Mouse (Mus musculus): ENCODE measurements around the gene Arntl.

Arntl gene

GRCm38 (mm10) chr7:113206644-113207470 lies at the start of gene Arntl:
Arntl (plus strand) TSS chr7:113207465.
- DNase-seq (ENCODE audit: low spot score): peak; percentile 88

GRCm38 (mm10) chr7:113161077-113161698 lies 46.1 kb upstream of the Arntl start:
- DNase-seq (ENCODE audit: low spot score): no peak

GRCm38 (mm10) chr7:113164719-113165118 lies 42.5 kb upstream of the Arntl start:
- no peak for DNase-seq (ENCODE audit: low spot score)

DNA sequence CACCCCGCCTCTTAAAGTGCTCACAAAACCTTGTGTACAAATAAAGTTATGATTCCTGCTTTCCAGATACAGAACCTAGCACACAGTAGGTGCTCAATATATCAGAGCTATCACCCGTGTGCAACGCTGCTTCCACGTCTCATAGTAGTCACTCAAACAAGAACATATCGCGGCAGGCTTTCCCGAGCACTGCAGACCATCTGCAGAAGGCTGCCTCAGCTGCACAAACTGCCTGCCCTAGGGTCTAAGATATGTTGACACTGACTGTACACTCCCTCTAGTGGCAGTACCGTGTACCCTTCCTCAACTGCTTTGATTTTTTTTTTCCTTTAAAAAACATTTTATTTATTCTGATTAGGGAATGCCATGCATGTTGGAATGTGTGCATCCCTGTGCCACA lies 40.2 kb upstream of the Arntl start:
- no peak for DNase-seq (ENCODE audit: low spot score)

DNA sequence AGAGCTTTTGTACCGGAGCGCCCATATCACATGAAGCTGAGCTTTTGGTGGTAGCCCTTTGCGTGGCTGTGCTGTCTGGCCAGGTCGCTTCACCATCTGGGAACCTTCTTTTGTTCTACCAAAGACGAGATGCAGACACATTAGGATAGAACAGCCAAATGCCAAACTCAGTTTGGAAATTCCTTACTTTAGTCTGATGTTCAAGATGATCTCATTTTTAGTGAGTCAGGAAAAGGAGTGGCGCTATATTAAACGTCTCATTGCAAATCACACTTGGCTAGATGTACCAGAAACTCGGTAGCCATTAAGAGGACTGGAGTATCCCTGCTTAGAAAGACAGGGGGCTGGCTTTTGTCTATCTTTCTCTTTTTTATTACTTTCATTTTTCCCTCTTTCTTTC lies 38.7 kb upstream of the Arntl start:
- no peak for DNase-seq (ENCODE audit: low spot score)

DNA sequence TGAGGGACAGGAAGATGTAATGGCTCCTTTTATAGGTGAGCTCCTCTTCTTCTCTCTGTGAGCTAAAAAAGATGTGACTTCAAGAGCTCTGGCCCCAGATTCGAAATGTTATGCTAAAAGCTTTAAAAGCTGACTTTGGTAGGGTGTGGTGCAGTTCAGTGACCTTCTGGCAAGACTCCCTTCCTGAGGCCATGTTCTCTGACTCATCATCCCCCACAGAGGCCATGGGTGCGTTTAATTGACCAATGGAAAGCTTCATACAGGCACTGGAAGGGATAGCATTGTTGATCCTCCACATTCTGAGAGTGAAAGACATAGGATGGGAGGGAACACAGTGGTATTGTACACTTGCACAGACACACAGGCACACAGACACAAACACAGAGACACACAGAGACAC lies 34.8 kb upstream of the Arntl start:
- no peak for DNase-seq (ENCODE audit: low spot score)

DNA sequence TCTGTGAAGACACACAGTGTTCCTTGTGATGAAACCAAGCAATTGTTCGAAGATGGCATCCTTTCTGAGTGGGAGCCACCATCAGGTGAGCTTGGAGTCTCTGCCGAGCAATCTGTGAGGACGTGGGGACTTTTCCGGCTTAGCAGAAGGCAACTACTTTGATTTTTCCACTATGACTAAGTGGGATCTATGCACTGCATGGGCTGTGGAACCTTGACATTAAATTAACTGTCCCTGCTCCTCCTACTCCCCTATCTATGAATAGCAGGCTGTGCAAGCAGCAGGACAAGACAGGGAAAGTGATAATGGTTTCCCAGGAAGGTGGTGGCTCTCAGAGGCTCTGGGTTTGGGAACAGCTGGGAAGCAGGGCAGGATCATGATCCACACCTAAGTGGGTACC lies 31.8 kb upstream of the Arntl start:
- no peak for DNase-seq (ENCODE audit: low spot score)

- no peak for DNase-seq (ENCODE audit: low spot score)
Observed at GRCm38 (mm10) chr7:113178073-113178472, 29.2 kb upstream of the Arntl start.

GRCm38 (mm10) chr7:113183787-113184186 lies 23.5 kb upstream of the Arntl start:
- DNase-seq (ENCODE audit: low spot score): no peak

DNA sequence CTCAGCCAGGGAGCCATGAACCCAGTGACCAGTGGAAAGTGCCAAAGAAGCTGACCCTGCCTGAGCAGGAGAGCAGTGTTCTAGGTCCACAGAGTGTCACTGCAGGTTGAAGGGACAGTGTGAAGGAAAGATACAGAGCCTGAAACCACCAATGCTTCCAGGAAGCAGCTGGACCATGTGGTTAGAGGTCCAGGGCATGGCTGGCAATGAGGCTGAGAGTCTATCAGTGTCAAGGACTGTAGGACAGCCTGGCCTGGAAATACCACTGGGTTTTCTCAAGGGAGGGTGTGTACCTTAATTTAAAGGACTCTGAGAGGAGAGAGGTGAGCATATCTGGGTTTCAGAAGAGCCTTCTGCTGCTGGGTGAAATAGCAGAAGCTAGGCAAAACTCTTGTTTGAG lies 22.2 kb upstream of the Arntl start:
- no peak for DNase-seq (ENCODE audit: low spot score)

DNA sequence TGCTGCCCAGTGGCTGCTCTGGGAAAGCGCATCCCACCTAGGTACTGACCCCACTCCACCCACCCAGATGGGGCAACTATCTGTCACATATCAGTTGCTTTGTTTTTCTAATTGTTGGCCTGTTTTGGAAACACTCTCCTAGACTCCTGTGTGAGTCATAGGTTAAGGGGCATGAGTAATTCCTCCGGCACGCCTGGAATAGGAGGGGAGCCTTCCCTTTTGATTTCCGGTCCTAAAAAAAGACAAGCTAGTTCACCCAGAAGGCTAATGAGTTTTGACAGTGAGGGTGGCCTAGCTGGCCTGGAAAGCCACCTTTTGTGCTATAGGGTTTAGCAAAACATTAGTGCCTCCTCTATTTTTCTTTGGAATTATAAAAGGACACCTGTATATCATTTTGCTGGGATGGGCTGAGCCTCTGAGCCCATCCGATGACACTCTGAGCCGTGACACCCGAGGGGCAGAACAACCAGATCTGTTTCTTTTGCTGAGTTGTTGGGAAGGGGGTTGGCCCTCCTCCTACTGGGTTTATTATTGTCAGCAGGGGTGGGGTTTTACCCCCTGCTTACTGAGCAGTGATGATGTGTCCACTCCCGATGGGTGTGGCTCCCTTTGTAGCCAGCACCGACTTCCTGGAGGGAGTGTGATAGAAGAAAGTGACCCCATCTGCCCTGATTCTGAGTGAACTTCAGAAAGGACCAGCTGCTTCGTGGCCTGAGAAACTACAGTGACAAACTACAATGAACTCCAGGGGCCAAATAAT lies 21.0 kb upstream of the Arntl start:
- DNase-seq (ENCODE audit: low spot score): no peak

GRCm38 (mm10) chr7:113188091-113188490 lies 19.2 kb upstream of the Arntl start:
- no peak for DNase-seq (ENCODE audit: low spot score)

GRCm38 (mm10) chr7:113188566-113188965 lies 18.7 kb upstream of the Arntl start:
- no peak for DNase-seq (ENCODE audit: low spot score)

GRCm38 (mm10) chr7:113191787-113192186 lies 15.5 kb upstream of the Arntl start:
- DNase-seq (ENCODE audit: low spot score): no peak

DNA sequence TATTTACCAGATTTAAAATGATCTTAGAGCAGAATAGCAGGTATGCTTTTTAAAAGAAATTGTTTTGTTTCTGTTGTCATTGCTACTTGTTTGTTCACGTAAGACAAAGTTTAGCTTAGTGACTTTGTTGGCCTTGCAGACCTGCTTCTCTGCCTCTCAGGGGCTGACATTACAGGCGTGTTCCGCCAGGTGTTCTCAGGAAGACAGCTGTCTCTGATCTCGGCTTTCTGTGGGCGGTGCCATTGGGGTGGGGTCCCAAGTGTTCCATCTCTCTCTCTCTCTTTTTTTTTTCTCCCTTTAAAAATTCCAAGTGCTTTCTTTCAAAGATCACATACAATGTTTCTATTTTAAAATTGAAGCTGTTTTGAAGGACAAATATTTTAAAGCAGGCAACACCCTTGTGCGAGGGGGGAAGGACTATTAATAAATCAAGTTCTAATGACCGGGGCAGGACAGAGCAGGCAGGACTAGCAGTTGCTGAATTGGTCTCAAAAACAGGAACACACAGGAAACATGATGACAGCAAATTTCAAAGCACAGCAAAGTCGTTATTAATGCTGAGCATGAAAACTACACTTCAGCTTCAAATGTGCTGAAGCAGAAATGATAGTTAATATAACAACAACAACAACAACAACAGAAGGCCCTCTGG lies 14.4 kb upstream of the Arntl start:
- DNase-seq (ENCODE audit: low spot score): no peak

DNA sequence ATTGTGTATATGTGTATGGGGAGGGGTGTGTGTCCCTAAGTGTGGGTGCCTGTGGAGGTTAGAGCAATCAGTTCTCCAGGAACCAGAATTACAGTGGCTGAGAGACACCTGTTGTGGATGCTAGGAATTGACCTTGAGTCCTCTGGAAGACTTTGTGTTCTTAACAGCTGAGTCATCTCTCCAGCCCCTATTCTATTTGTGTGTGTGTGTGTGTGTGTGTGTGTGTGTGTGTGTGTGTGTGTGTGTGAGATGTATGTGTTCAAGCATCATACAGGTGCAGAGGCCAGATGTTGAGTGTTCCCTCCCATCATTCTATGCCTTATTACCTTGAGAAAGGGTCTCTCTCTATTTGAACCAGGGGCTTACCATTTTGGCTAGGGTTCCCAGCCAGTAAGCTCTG lies 13.4 kb upstream of the Arntl start:
- no peak for DNase-seq (ENCODE audit: low spot score)

DNA sequence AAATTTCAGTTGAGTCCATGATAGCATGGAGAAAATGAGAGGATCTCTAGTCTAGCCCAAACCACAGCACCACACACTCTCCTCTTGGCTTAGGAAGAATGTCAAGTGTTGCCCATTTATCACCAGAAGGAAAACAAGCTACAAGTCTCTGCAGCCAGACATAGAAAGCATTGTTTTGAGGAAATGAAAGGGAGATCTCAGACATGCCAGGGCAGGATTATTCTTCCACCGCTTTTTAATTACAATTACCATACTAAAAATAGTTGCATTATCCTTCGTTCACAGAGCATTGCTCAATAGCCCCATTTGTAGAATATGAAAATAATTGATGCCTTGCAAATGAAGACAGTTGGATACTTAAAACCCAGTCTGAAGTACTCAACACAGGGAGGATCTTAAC lies 12.0 kb upstream of the Arntl start:
- DNase-seq (ENCODE audit: low spot score): no peak

- no peak for DNase-seq (ENCODE audit: low spot score)
Observed at GRCm38 (mm10) chr7:113196171-113196570, 11.1 kb upstream of the Arntl start.

GRCm38 (mm10) chr7:113197161-113197775 lies 10.0 kb upstream of the Arntl start:
- DNase-seq (ENCODE audit: low spot score): no peak

- no peak for DNase-seq (ENCODE audit: low spot score)
Observed at GRCm38 (mm10) chr7:113201584-113201983, 5.7 kb upstream of the Arntl start.

- peak; percentile 45 for DNase-seq (ENCODE audit: low spot score)
Observed at GRCm38 (mm10) chr7:113207471-113208387, 464 bp downstream of the Arntl start.
